Mouse (Mus musculus): ENCODE measurements at regions not wholly inside any gene's neighbourhood (a gene's known extent, or its start where the extent isn't known, plus 50 kb on each side); places are given as distances from the start of the nearest gene placed in this dataset.

DNA sequence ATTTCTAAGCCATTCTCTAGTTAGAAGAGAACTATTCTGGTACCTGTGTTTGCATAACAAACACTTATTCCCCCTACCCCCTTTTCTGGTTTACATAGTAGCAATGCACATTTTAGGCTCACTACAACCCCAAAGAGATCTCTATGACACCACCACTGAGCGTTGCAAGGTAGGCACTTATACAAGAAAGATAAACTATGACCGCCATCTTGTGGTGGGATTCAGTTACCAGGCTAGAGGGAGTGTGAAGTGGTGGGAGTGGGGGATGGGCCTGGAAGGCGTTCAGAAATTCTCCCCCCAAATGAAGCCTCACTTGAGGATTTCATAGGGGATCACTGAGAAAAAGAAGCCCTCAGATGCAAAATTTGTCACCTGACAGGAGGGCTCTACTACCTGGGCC is 64.4 kb upstream of the Fst start:
- Histone ChIP-seq H3K27me3 (replicated peaks; ENCODE audit: insufficient read depth, low read length) (no peaks in the 10 kb centered on the region), H3K27ac (ENCODE audit: low read length) (no peak overlapping the region), H3K4me1 (ENCODE audit: insufficient read depth, low read depth, low read length) (no peaks in the 10 kb centered on the region), H3K36me3 (ENCODE audit: insufficient read depth, low read length) (no peaks in the 10 kb centered on the region), H3K4me3 (ENCODE audit: low read depth, low read length) (no peak overlapping the region), H3K4me2 (replicated peaks; ENCODE audit: low read depth, low read length) (no peak overlapping the region), H3K9me3 (ENCODE audit: low read length) (no peaks in the 10 kb centered on the region), H3K9ac (replicated peaks; ENCODE audit: low read depth) (no peak overlapping the region)
- no peak for ATAC-seq
- no peak for TF ChIP-seq EP300 (IDR thresholded peaks at IDR 0.05)
- peak; percentile 52 for TF ChIP-seq CTCF (IDR thresholded peaks at IDR 0.05)
- no peak for DNase-seq (ENCODE audit: low spot score)
- WGBS: 25% methylated on average over 3 of the region's 3 CpGs

DNA sequence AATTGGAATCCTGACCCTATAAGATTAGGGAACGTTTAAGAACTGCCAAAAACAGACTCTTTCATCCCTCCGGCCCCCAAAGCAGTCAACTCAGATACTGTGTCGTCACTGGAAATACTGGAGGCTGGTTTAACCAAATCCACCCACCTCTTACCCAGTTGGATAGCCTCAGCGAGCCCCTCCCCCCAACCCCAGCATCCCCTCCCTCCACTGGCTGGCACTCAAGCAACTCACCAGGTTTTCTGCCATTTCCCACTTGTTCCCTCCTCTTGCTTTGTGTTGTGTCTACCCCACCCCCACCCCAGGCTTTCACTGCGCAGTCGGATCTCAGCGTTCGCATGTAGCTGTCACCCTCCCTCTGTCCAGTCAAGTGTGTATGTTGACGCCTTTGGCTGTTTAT is 68.1 kb upstream of the Fst start:
- TF ChIP-seq CTCF (IDR thresholded peaks at IDR 0.05) (no peak), EP300 (IDR thresholded peaks at IDR 0.05) (no peak)
- DNase-seq (ENCODE audit: low spot score): no peak
- Histone ChIP-seq H3K4me3 (ENCODE audit: low read depth, low read length) (no peak overlapping the region), H3K9me3 (ENCODE audit: low read length) (no peaks in the 10 kb centered on the region), H3K27ac (ENCODE audit: low read length) (no peak overlapping the region), H3K9ac (replicated peaks; ENCODE audit: low read depth) (no peak overlapping the region), H3K4me1 (ENCODE audit: insufficient read depth, low read depth, low read length) (no peaks in the 10 kb centered on the region), H3K4me2 (replicated peaks; ENCODE audit: low read depth, low read length) (no peak overlapping the region), H3K27me3 (replicated peaks; ENCODE audit: insufficient read depth, low read length) (no peaks in the 10 kb centered on the region), H3K36me3 (ENCODE audit: insufficient read depth, low read length) (no peaks in the 10 kb centered on the region)
- WGBS: 57% methylated on average over 9 of the region's 9 CpGs
- no peak for ATAC-seq

DNA sequence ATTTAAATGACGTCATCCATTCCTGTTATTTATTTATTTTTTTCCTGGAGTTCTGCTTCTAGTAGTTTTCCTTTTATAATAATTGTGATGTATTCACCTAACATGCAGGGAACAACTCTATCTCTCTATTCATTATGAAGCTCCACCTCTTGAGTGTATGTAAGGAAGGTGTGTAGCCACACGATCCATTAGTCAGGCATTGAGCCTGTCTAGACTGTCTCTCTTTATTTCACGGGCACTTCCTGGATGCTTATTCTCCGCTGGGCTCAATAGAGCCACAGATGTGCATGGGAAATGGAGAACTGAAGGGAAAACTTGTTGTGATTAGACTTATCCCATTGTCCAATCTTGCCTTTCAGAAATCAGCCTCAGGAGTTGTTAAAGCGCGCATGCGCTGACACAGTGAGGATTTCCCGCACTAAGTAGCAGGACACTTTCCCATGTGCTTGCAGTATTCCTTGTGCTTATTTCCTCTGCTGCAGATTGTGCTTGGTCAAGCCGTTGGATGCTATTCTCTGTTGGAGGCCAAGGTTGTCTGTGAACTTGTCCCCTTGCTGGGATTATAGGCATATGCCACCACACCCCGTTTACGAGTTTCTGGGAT is 71.5 kb upstream of the Fst start:
- Histone ChIP-seq H3K4me3 (ENCODE audit: low read depth, low read length) (no peak overlapping the region), H3K4me1 (ENCODE audit: insufficient read depth, low read depth, low read length) (no peaks in the 10 kb centered on the region), H3K27ac (ENCODE audit: low read length) (no peak overlapping the region), H3K36me3 (ENCODE audit: insufficient read depth, low read length) (no peaks in the 10 kb centered on the region), H3K9ac (replicated peaks; ENCODE audit: low read depth) (no peak overlapping the region), H3K9me3 (ENCODE audit: low read length) (no peaks in the 10 kb centered on the region), H3K27me3 (replicated peaks; ENCODE audit: insufficient read depth, low read length) (no peaks in the 10 kb centered on the region), H3K4me2 (replicated peaks; ENCODE audit: low read depth, low read length) (no peak overlapping the region)
- DNase-seq (ENCODE audit: low spot score) (no peak), ATAC-seq (no peak)
- TF ChIP-seq EP300 (IDR thresholded peaks at IDR 0.05) (no peak), CTCF (IDR thresholded peaks at IDR 0.05) (no peak)
- 80% methylated on average over 11 of the region's 11 CpGs for WGBS

DNA sequence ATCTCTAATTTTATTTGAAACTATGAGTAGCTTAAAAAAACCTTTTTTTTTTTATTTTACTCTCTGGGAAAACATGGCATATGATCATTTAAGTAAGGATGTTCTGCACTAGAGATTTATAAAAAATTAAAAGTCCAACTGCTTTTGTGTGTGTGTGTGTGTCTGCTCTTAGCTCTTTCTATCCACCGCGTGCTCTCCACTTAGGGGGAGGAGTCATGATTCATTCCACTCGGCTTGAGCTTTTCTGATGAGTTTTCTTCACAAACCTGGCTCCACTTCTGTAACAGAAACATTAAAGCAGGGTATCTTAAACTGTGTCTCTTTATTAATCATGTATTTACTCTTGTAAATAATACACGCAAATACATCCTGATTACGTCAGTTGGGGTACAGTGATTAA is 73.0 kb upstream of the Fst start:
- H3K4me1 ChIP-seq (ENCODE audit: insufficient read depth, low read depth, low read length): no peaks in the 10 kb centered on the region
- H3K27ac ChIP-seq (ENCODE audit: low read length): no peak overlapping the region
- TF ChIP-seq EP300 (IDR thresholded peaks at IDR 0.05) (no peak), CTCF (IDR thresholded peaks at IDR 0.05) (no peak)
- H3K9me3 ChIP-seq (ENCODE audit: low read length): no peaks in the 10 kb centered on the region
- no peaks in the 10 kb centered on the region for H3K36me3 ChIP-seq (ENCODE audit: insufficient read depth, low read length)
- ATAC-seq (no peak), DNase-seq (ENCODE audit: low spot score) (no peak)
- no peaks in the 10 kb centered on the region for H3K27me3 ChIP-seq (replicated peaks; ENCODE audit: insufficient read depth, low read length)
- H3K9ac ChIP-seq (replicated peaks; ENCODE audit: low read depth): no peak overlapping the region
- 55% methylated on average over 5 of the region's 5 CpGs for WGBS
- no peak overlapping the region for H3K4me3 ChIP-seq (ENCODE audit: low read depth, low read length)
- H3K4me2 ChIP-seq (replicated peaks; ENCODE audit: low read depth, low read length): no peak overlapping the region

DNA sequence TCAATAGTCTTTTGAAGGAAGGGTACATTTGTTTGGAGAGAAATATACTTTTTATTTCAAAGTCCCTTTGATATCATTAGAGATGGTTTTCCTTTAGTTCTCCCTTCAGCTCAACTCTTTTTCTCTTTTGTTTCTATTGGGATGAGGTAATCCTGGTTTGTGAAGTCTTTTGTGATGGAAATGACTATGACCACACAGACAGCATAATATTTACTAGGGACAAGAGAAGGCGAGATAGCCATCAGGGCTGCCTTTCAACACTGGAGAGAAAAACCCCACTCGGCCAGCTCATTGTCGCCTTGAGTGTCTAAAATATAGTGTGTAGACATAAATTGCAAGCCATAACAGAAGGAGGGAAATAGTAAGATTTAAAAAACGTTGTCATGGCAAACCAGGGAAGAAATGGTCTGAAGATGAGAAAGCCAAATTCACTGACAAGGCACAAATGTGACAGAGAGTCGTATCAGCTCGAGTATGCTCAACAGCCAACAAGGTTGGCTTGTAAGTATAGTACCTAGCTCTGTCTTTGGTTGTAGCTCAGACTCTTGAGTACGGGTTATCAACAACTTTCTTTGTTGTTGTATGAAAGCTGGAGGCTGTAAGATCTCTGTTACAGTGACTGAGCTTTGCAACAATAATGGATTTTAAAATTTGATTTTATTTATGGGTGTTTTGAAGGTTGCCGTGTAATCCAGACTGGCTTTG is 73.8 kb upstream of the Fst start:
- DNase-seq (ENCODE audit: low spot score): no peak
- TF ChIP-seq EP300 (IDR thresholded peaks at IDR 0.05) (no peak), CTCF (IDR thresholded peaks at IDR 0.05) (no peak)
- no peaks in the 10 kb centered on the region for H3K36me3 ChIP-seq (ENCODE audit: insufficient read depth, low read length)
- no peak overlapping the region for H3K27ac ChIP-seq (ENCODE audit: low read length)
- H3K9me3 ChIP-seq (ENCODE audit: low read length): no peaks in the 10 kb centered on the region
- no peak overlapping the region for H3K4me3 ChIP-seq (ENCODE audit: low read depth, low read length)
- H3K4me2 ChIP-seq (replicated peaks; ENCODE audit: low read depth, low read length): no peak overlapping the region
- WGBS: 73% methylated on average over 8 of the region's 8 CpGs
- H3K9ac ChIP-seq (replicated peaks; ENCODE audit: low read depth): no peak overlapping the region
- no peaks in the 10 kb centered on the region for H3K4me1 ChIP-seq (ENCODE audit: insufficient read depth, low read depth, low read length)
- ATAC-seq: no peak
- no peaks in the 10 kb centered on the region for H3K27me3 ChIP-seq (replicated peaks; ENCODE audit: insufficient read depth, low read length)

- Histone ChIP-seq H3K27me3 (replicated peaks; ENCODE audit: insufficient read depth, low read length) (no peaks in the 10 kb centered on the region), H3K9ac (replicated peaks; ENCODE audit: low read depth) (no peak overlapping the region), H3K4me1 (ENCODE audit: insufficient read depth, low read depth, low read length) (no peaks in the 10 kb centered on the region), H3K27ac (ENCODE audit: low read length) (no peak overlapping the region), H3K9me3 (ENCODE audit: low read length) (no peaks in the 10 kb centered on the region), H3K4me3 (ENCODE audit: low read depth, low read length) (no peak overlapping the region), H3K36me3 (ENCODE audit: insufficient read depth, low read length) (no peaks in the 10 kb centered on the region), H3K4me2 (replicated peaks; ENCODE audit: low read depth, low read length) (no peak overlapping the region)
- no peak for TF ChIP-seq CTCF (IDR thresholded peaks at IDR 0.05)
- no peak for TF ChIP-seq EP300 (IDR thresholded peaks at IDR 0.05)
- ATAC-seq (no peak), DNase-seq (ENCODE audit: low spot score) (no peak)
- 46% methylated on average over 3 of the region's 3 CpGs for WGBS
These were observed 75.8 kb upstream of the Fst start for GRCm38 (mm10) chr13:114534591-114534990.

Measured in lung, postnatal 0 days (tissue).